Mouse (Mus musculus) lung, adult 2 months (tissue): ENCODE results near the gene Gm20388.

Experiments
- CTCF ChIP-seq: fragments of 200-500 bp; IDR thresholded peaks from 2 replicates; pipeline ENCODE4 v1.5.1; 2011; ENCODE audit warnings: mild to moderate bottlenecking, low read length, control low read depth; ENCODE audit not compliant: insufficient read depth
- POLR2A ChIP-seq: fragments of 200-500 bp; IDR thresholded peaks from 2 replicates; pipeline ENCODE4 v1.6.1; 2011; ENCODE audit warnings: low read depth, mild to moderate bottlenecking, control low read depth, low read length, borderline replicate concordance; ENCODE audit errors: extremely low read depth

DNA sequence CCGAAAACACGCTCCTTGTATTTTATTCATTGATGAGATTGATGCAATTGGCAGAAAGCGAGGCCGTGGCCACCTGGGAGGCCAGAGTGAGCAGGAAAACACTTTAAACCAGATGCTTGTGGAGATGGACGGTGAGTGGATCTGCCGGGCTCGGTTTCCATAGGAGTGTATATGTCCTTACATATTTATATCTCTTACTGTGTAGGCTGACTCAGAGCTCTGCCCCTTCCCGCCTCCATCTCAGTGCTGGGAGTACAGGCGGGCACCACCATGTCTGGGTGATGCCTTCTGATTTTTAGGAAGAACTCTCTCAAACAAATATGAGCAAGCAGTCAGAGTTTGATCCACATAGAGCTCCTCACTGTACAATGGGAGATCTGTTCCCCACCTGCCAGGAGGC is 3582.3 kb downstream of the Gm20388 start:
- TF ChIP-seq CTCF, result no peak
- no peak for TF ChIP-seq POLR2A
